Mouse (Mus musculus) midbrain, embryonic 14.5 days (tissue): ENCODE measurements around the gene Nav3. TPM values are rescaled to one million over a fixed set of nuclear protein-coding genes. Genes with fewer than 3 reads are reported as not detected.

Experiments used
- ATAC-seq: fragments of 200-750 bp; cut with Nextera tagmentation; 2 replicates; pipeline ENCODE4 v1.8.0; 2017; ENCODE audit warnings: moderate number of reproducible peaks, moderate library complexity; ENCODE audit not compliant: low FRiP score, low TSS enrichment
- DNase-seq: peaks from one replicate; pipeline ENCODE4 v3.0.0-alpha.2; 2015
- H3K27ac ChIP-seq: fragments of 300-500 bp; sonication (generic); replicated peaks from 2 replicates; pipeline ENCODE4 v1.5.1; 2014; ENCODE audit warnings: mild to moderate bottlenecking, low read depth, low read length, moderate library complexity
- H3K27me3 ChIP-seq: fragments of 300-500 bp; sonication (generic); 2 replicates; pipeline ENCODE4 v1.6.1; 2014; ENCODE audit warnings: low read length, control low read depth, mixed read lengths; ENCODE audit not compliant: control insufficient read depth, insufficient read depth
- H3K36me3 ChIP-seq: fragments of 300-500 bp; sonication (generic); 2 replicates; pipeline ENCODE4 v1.6.1; 2014; ENCODE audit warnings: low read length, control low read depth; ENCODE audit not compliant: control insufficient read depth, insufficient read depth
- H3K4me1 ChIP-seq: fragments of 300-500 bp; sonication (generic); 2 replicates; pipeline ENCODE4 v1.6.1; 2014; ENCODE audit warnings: mild to moderate bottlenecking, antibody characterized with exemption, low read length, control low read depth; ENCODE audit not compliant: control insufficient read depth, insufficient read depth
- H3K4me2 ChIP-seq: fragments of 300-500 bp; sonication (generic); 2 replicates; pipeline ENCODE4 v1.6.1; 2014; ENCODE audit warnings: mild to moderate bottlenecking, low read length, moderate library complexity
- H3K4me3 ChIP-seq: fragments of 300-500 bp; sonication (generic); replicated peaks from 2 replicates; pipeline ENCODE4 v1.5.1; 2014; ENCODE audit warnings: low read depth, low read length
- H3K9ac ChIP-seq: fragments of 300-500 bp; sonication (generic); replicated peaks from 2 replicates; pipeline ENCODE4 v1.6.1; 2014; ENCODE audit warnings: mild to moderate bottlenecking, low read length, moderate library complexity
- H3K9me3 ChIP-seq: fragments of 300-500 bp; sonication (generic); 2 replicates; pipeline ENCODE4 v1.6.1; 2016; ENCODE audit warnings: low read length, control low read depth, mixed read lengths; ENCODE audit not compliant: control insufficient read depth
- WGBS: fragments of 180-500 bp; shearing (Covaris S2); extraction: QIAGEN DNeasy Blood & Tissue Kit; methylation state at CpG from one replicate; pipeline ENCODE4 v1.1.7; 2014; 5-methylcytosine and 5-hydroxymethylcytosine counted together
- polyA plus RNA-seq: library from polyadenylated mRNA; unstranded; fragments of >200 nt; fragmentation: Nextera tagmentation; extraction: Ambion mirVana; gene quantifications from 2 replicates; pipeline ENCODE4 v1.2.1, GENCODE M21; 2014

The Nav3 gene
- polyA plus RNA-seq, 1 experiment from 2014 or later = 26.9 TPM

DNA sequence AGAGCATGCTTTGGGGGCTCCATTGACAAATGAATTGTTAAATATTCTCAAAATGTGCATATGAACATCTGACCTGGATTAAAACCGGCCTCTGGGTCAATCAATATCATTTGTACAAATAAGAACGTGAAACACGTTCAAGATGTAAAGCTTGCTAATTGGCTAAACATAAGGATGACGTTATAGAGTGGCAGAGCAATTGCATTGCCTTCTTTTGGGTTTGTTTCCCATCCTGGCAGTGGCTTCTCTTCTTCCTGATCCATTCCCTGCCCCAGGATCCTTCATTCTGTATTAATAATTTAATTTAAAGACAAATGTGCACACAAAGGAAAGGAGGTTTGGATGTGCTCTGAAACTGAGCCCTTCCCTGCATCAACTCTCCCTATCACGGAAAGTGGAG is 2.4 kb downstream of the Nav3 start:
- Histone ChIP-seq H3K9me3 (no peaks in the 10 kb centered on the region), H3K27ac (peak overlapping the region; percentile 94; the same call in 1 of the 2 replicates), H3K27me3 (no peaks in the 10 kb centered on the region), H3K36me3 (no peaks in the 10 kb centered on the region), H3K9ac (peak overlapping the region; percentile 88; the same call in 1 of the 2 replicates), H3K4me1 (peaks cover 19% of the 10 kb centered on the region), H3K4me2 (peak overlapping the region; percentile 58), H3K4me3 (peak overlapping the region; percentile 78)
- ATAC-seq = no peak
- DNase-seq = peak; percentile 49
- 33% methylated on average over 5 of the region's 5 CpGs for WGBS

DNA sequence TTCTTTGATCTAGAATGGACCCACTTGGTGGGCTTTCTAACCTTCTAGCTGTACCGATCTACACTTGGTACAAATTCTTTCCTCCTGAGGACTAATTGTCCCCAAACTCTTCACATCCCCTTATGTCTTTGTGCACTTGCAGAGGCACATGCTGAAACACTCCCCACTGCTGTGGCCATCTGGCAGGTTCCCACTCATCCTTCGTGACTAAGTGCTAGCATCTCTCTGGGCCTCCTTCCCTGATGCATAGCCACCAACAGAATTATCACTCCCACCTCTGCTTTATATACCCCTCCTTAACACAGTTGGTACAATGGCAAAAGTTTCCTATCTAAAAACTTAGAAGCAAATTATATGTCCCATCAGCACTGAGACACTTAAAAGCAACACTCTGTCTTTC is 15.6 kb downstream of the Nav3 start:
- ATAC-seq = no peak
- no peak overlapping the region for H3K4me3 ChIP-seq
- WGBS = 87% methylated on average over 2 of the region's 2 CpGs

DNA sequence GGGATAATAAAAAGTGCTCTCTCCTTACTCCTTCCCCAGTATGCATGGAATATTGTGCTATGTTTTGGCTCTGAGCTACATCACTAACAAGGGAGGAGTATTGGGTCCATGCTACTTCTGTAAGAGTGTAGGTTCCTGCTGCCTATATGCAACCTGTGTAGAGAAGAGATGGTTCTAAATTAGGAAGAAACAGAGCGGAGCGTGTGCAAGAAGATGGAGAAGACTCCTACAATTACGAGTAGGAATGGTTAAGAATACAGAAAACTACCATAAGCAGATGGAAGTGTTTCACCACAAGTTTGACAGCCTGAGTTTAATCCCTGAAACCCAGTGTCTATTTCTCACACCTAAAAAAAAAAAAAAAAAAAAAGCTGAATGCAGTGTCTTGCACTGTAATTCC is 24.9 kb downstream of the Nav3 start:
- H3K27ac ChIP-seq = no peak overlapping the region
- 95% methylated on average over 3 of the region's 3 CpGs for WGBS

More for the DNA sequence above, 15.6 kb downstream of the Nav3 start:
- Histone ChIP-seq H3K4me1 (no peaks in the 10 kb centered on the region), H3K9me3 (no peaks in the 10 kb centered on the region), H3K9ac (no peak overlapping the region), H3K27ac (no peak overlapping the region), H3K4me2 (no peak overlapping the region), H3K36me3 (no peaks in the 10 kb centered on the region), H3K27me3 (no peaks in the 10 kb centered on the region)
- no peak for DNase-seq

DNA sequence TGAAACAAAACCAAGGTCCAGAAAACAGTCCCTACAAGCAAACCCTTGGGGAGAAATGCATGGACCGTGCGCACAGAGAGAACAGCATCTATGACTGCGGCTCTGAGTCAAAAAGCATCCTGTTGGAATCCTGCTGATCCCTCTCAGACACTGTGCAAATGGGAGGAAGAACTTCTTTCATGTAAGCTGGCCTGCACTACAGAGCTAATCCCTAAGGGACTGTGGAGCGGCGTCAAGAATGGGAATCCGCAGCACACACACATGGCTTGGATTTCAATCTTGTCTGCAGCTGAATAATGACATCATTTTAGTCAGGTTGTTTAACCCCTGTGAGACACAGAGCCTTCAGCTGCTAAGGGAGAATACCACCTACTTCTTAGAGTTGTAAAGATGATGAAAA is 26.4 kb downstream of the Nav3 start:
- ATAC-seq = peak; percentile 27
- Histone ChIP-seq H3K9me3 (peaks cover 4% of the 10 kb centered on the region), H3K27ac (0 out of 2 replicates have a peak overlapping the region, but pooled peaks have one; percentile 14), H3K4me3 (no peak overlapping the region), H3K27me3 (no peaks in the 10 kb centered on the region), H3K9ac (no peak overlapping the region), H3K4me1 (peaks cover 12% of the 10 kb centered on the region), H3K36me3 (no peaks in the 10 kb centered on the region), H3K4me2 (no peak overlapping the region)
- peak; percentile 70 for DNase-seq
- WGBS = 28% methylated on average over 6 of the region's 6 CpGs

More for the DNA sequence above, 24.9 kb downstream of the Nav3 start:
- ATAC-seq (no peak), DNase-seq (no peak)
- Histone ChIP-seq H3K4me2 (no peak overlapping the region), H3K4me3 (no peak overlapping the region), H3K9me3 (no peaks in the 10 kb centered on the region), H3K9ac (no peak overlapping the region), H3K36me3 (no peaks in the 10 kb centered on the region), H3K4me1 (peaks cover 12% of the 10 kb centered on the region), H3K27me3 (no peaks in the 10 kb centered on the region)

GRCm38 (mm10) chr10:110429052-110429451 is 27.0 kb downstream of the Nav3 start:
- DNase-seq (no peak), ATAC-seq (no peak)
- 74% methylated on average over 2 of the region's 2 CpGs for WGBS
- H3K27me3 ChIP-seq = no peaks in the 10 kb centered on the region
- H3K4me3 ChIP-seq = no peak overlapping the region
- H3K9ac ChIP-seq = no peak overlapping the region
- no peaks in the 10 kb centered on the region for H3K36me3 ChIP-seq
- no peak overlapping the region for H3K4me2 ChIP-seq
- H3K27ac ChIP-seq = no peak overlapping the region
- peaks cover 12% of the 10 kb centered on the region for H3K4me1 ChIP-seq
- peaks cover 4% of the 10 kb centered on the region for H3K9me3 ChIP-seq

DNA sequence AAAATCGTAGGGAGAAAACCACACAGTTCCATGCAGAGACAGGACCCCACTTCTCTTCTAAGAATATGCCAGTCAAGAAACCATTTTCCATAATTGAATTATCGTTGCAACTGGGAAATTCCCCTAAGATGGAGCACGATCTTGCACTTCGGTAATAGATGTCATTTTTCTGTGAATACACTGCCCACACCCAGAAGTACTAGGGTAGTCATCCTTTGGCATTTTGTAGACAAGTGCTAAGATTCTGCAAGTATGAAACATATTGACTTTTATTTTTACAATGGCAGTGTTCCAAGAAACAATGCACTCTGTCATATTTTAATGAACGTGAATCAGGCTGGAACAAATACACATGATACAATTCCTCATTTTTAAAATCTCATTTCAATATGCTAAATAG is 34.5 kb downstream of the Nav3 start:
- ATAC-seq (no peak), DNase-seq (no peak)
- H3K9ac ChIP-seq = no peak overlapping the region
- no peaks in the 10 kb centered on the region for H3K36me3 ChIP-seq
- H3K4me3 ChIP-seq = no peak overlapping the region
- H3K9me3 ChIP-seq = peaks cover 4% of the 10 kb centered on the region
- H3K4me2 ChIP-seq = no peak overlapping the region
- H3K27me3 ChIP-seq = no peaks in the 10 kb centered on the region
- H3K27ac ChIP-seq = no peak overlapping the region
- H3K4me1 ChIP-seq = peaks cover 8% of the 10 kb centered on the region; the same call in 1 of the 2 replicates
- WGBS = 74% methylated on average over 5 of the region's 5 CpGs

DNA sequence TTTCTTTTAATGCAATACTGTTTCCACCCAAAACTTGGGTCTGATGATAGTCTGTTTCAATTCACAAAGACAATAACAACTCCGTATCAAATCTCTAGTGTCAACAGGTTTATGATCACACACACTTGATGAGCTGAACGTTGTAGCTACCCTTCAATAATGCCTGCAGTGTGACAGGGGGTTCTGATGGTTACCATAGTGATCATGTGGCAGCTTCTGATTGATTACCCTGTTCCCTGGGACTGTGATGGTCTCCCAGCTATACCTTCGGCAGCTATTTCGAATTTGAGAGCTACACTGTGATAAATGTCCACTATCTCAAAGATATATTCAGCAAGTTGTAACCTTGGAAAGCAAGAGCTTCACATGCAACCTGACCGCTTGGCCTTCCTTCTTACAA is 39.0 kb downstream of the Nav3 start:
- Histone ChIP-seq H3K4me3 (no peak overlapping the region), H3K4me2 (no peak overlapping the region), H3K9ac (no peak overlapping the region), H3K27ac (no peak overlapping the region), H3K4me1 (peaks cover 14% of the 10 kb centered on the region), H3K27me3 (no peaks in the 10 kb centered on the region), H3K9me3 (no peaks in the 10 kb centered on the region), H3K36me3 (no peaks in the 10 kb centered on the region)
- no peak for DNase-seq
- 61% methylated on average over 5 of the region's 5 CpGs for WGBS
- no peak for ATAC-seq

GRCm38 (mm10) chr10:110415624-110416023 is 40.4 kb downstream of the Nav3 start:
- no peaks in the 10 kb centered on the region for H3K9me3 ChIP-seq
- no peak overlapping the region for H3K9ac ChIP-seq
- 32% methylated on average over 3 of the region's 3 CpGs for WGBS
- H3K27ac ChIP-seq = no peak overlapping the region
- DNase-seq (no peak), ATAC-seq (no peak; the same call in 1 of the 2 replicates)
- H3K4me1 ChIP-seq = peaks cover 9% of the 10 kb centered on the region
- no peak overlapping the region for H3K4me2 ChIP-seq
- H3K27me3 ChIP-seq = no peaks in the 10 kb centered on the region
- no peaks in the 10 kb centered on the region for H3K36me3 ChIP-seq
- H3K4me3 ChIP-seq = no peak overlapping the region

DNA sequence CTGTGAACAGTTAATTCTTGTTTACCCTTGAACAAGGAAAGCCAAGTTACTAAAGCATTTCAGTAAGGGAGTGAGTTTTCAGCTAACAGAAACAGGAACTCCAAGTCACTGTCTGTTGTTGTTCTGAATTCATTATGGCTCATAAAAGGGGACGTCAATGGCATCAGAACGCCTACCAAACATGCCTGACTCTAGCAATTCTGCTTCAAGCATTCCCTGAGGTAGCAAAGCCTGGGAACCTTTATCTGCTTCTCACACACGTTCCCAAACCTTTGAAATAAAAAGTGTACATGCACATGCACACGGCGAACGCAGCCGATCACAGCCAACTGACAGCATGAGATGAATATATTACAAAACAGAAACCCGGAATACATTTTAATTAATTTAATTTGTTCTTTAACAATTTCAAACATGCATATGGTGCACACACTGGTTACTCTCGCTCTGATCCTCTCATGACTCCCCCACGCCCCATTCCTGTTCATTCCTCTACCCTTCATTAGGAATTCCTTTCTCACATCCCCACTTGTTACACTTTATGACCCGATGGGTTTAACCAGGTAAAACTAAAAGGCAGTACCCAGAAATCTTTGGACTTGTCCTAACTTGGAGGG is 42.6 kb downstream of the Nav3 start:
- Histone ChIP-seq H3K27ac (no peak overlapping the region), H3K4me2 (no peak overlapping the region), H3K4me3 (no peak overlapping the region), H3K27me3 (no peaks in the 10 kb centered on the region), H3K36me3 (no peaks in the 10 kb centered on the region), H3K9me3 (no peaks in the 10 kb centered on the region), H3K9ac (no peak overlapping the region), H3K4me1 (peaks cover 9% of the 10 kb centered on the region)
- DNase-seq = peak; percentile 49
- 62% methylated on average over 11 of the region's 11 CpGs for WGBS
- no peak for ATAC-seq
